In the genomic region with DNA sequence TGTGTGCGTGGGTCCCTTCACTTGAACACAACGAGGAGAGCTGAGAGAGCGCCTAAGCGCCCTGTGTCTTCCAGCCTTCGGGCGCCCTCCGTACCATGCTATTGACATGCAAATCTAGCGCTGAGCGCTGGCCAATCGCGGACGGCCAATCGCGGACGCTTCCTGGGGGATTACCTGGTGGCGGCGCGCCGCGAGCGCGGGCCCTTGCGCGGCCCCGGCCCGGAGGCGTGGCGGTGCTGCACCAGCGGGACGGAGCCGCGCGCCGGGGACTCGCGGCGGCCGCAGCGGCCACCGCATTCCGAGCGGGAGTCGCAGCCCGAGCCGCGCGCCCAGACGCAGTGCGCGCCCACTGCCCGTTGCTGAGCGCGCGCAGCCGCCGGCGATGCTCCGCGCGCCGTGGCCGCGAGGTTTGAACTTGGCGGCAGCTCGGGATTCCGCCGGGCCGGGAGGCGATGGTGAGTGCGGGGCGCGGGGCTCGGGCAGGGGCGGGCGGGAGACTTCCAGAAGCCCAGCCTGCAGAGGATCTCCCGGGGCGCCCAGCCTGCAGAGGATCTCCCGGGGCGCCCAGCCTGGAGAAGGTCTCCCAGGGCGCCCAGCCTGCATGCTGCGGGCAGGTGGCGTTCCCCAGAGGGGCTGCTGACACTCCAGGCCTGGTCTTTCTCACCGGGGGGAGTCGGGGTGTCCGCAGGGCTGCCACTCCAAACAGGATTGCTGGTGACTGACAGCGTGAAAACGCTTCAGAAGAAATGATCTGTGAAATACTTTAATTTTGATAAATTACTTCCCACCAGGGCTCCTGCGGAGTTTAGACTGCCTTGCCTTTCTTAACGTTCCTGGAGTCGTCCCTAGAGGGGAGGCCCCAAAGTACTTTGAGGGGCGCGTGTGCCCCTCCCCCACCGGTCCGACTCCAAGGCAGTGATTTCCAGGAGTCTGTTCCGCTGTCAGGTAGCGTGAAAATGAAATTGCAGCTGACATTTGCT, we compare ENCODE assay signal across 8 mouse cellular contexts.
DNase-seq lines count a peak whose midpoint lies in the region; ATAC-seq lines count a peak whose summit lies in the region.

No protein-coding gene starts in this region.

- peak overlapping the region; percentile 88 for H3K27ac ChIP-seq in intestine, embryonic 15.5 days

- H3K27me3 ChIP-seq in intestine, embryonic 15.5 days (replicated peaks), result no peaks in the 10 kb centered on the region

- H3K36me3 ChIP-seq in intestine, embryonic 15.5 days, result no peaks in the 10 kb centered on the region

- DNase-seq in adrenal gland, postnatal 10 days, result peak; percentile 91
- DNase-seq in embryo, embryonic 10 days (ENCODE audit: low spot score), result peak; percentile 92
- DNase-seq in gastrocnemius, postnatal 4 days (ENCODE audit: low spot score in 2 of 2), result peak; percentile 34 to 52
- DNase-seq in left cerebral cortex, postnatal 25 days (ENCODE audit: low spot score in 2 of 2), result peak; percentile 66 to 76
- DNase-seq in right cerebral cortex, postnatal 25 days, result peak; percentile 73
- peak; percentile 72 to 77 for DNase-seq in urinary bladder, postnatal 4 days (ENCODE audit: low spot score in 2 of 2)

- H3K9me3 ChIP-seq in intestine, embryonic 15.5 days, result no peaks in the 10 kb centered on the region

- intact Hi-C loops in left cerebral cortex, postnatal 25 days (cut with DNase I), result loop anchor here (2.0 kb wide), 1 partner anchor 57 kb away; no protein-coding TSS in a partner anchor

- peak overlapping the region; percentile 91 for H3K9ac ChIP-seq in intestine, embryonic 15.5 days

- H3K4me2 ChIP-seq in intestine, embryonic 15.5 days (replicated peaks), result peak overlapping the region; percentile 79

- peak overlapping the region; percentile 82 for H3K4me3 ChIP-seq in intestine, embryonic 15.5 days (replicated peaks)

- peaks cover 25% of the 10 kb centered on the region for H3K4me1 ChIP-seq in intestine, embryonic 15.5 days (replicated peaks)

- WGBS in intestine, embryonic 15.5 days, result under 1% methylated on average over 96 of the region's 96 CpGs

- peak; percentile 94 for ATAC-seq in intestine, embryonic 15.5 days
- ATAC-seq in megakaryocyte progenitor cell, adult 5-6 weeks (replicated peaks; ENCODE audit: poor library complexity), result peak; percentile 79

Comparison
In these comparisons a context has a peak if more than half of its experiments do, and no peak if none do; other contexts are left out.
1. Peak in every context shown above with its lines: DNase-seq, ATAC-seq, H3K4me3 ChIP-seq and H3K27ac ChIP-seq.